Mouse (Mus musculus) liver, embryonic 14 days (tissue): Measurements from ENCODE around the gene Pter. TPM values are rescaled to one million over a fixed set of nuclear protein-coding genes. Genes with fewer than 3 reads are reported as not detected.

Source experiments
- polyA plus RNA-seq: library from polyadenylated mRNA; depleted of rRNA; stranded (reverse); fragments of >200 nt; gene quantifications from 2 replicates; pipeline ENCODE4 v1.2.3, GENCODE M21; 2012; rRNA removed

Gene Pter
- 18.6 and 23.0 TPM in 2 replicates for polyA plus RNA-seq

DNA sequence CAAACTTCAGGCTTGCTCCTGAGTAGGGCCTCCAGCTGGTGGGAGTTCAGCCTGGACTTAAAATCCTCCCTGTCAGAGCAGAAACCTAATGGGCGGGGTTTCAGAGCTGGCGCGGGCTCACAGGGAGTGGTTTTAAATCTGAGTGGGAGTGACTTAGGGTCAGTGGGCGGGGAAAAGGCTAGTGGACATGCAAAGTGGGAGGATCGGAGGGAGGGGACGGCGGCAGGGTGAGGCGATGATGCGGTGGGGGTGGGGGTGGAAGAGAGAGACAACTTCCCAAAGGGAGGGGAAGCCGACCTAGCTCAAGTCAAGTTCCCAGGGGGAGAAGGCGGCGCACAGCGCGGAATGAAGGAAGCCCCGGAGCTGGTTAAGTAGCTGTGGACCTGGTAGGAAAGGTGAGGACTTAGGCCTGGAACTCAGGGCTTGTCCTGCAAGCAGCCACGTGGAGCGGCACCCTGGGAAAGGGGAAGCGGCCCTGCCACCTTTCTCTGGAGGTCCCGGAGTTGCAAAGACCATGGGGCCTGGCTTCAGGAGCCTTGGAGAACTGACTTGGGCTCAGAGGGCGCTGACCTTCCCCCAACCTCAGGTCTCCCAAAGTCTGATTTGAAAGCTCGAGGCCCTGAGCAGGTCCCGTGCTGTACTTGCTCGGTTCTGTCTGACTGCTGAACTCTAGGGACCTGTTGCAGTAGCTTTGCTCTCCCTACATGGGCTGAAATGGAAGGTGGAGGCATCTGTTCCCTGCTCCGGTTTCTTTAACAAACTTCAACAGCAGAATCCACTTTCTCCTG is at the start of gene Pter:
Gene Pter, plus strand, starts transcription at position 238 of the 788 bp plus-strand sequence.

DNA sequence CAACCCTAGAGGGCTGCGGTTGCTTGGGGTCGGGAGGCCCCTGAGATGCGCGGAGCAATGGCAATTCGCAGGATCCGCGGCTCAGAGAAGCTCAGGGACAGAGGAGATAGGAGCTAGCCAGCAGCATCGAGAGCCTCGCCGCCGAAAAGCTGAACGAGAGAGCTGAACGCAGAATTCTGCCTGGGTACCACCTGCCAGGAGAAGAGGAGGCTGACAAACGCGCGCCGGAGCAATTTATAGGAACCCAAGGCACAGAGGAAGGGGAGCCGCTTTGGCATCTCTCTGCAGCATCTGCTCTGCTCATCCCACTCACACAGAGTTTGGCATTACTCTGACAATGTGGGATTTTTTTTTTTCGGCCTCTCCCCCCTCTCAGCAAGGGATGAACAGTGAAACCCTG is 87.6 kb downstream of the Pter start, which contains the start of gene C1ql3:
Gene C1ql3, minus strand, starts transcription at position 335 of the 400 bp plus-strand sequence.

Other genes with a start within 250 kb of the Pter start
- gene C1ql3, start 87.8 kb downstream of the Pter start, polyA plus RNA-seq = 0.02 and 0.08 TPM in 2 replicates